Mouse (Mus musculus) adrenal gland, postnatal 0 days (tissue): ENCODE data around the gene Kdm8. TPM values are rescaled to one million over a fixed set of nuclear protein-coding genes. Genes with fewer than 3 reads are reported as not detected.

Experiments used
- polyA plus RNA-seq: library from polyadenylated mRNA; unstranded; fragments of >200 nt; fragmentation: Nextera tagmentation; extraction: Ambion mirVana; gene quantifications from 2 replicates; pipeline ENCODE4 v1.2.1, GENCODE M21; 2015

Kdm8 gene
- 4.3 and 5.8 TPM in 2 replicates for polyA plus RNA-seq

GRCm38 (mm10) chr7:125444464-125445401 is at the start of gene Kdm8:
Gene Kdm8 (plus strand): TSS chr7:125444676.

GRCm38 (mm10) chr7:125490947-125491735 is 46.7 kb downstream of the Kdm8 start, which contains the start of gene Nsmce1:
Gene Nsmce1 (minus strand): TSS chr7:125491596.

Other genes with a start within 250 kb of the Kdm8 start
- gene Nsmce1, start 46.9 kb downstream of the Kdm8 start, polyA plus RNA-seq = 222 and 242 TPM in 2 replicates
- 34.6 and 89.1 TPM in 2 replicates for gene Il4ra, start 107.4 kb downstream of the Kdm8 start, polyA plus RNA-seq
- 0.52 and 0.61 TPM in 2 replicates for gene Il21r, start 158.8 kb downstream of the Kdm8 start, polyA plus RNA-seq